Mouse (Mus musculus): ENCODE results near the gene Smim23.
A peak's percentile ranks its signal among the peaks of the same experiment; 100 is the strongest.

Smim23 gene

GRCm38 (mm10) chr11:32824505-32824904 is at the start of gene Smim23:
Smim23 (minus strand) TSS chr11:32824605.
- DNase-seq, result no peak

GRCm38 (mm10) chr11:32868619-32869383 is 44.4 kb upstream of the Smim23 start:
- no peak for DNase-seq

- peak; percentile 59 to 63 for DNase-seq
Observed at GRCm38 (mm10) chr11:32864615-32865014, 40.2 kb upstream of the Smim23 start.

DNA sequence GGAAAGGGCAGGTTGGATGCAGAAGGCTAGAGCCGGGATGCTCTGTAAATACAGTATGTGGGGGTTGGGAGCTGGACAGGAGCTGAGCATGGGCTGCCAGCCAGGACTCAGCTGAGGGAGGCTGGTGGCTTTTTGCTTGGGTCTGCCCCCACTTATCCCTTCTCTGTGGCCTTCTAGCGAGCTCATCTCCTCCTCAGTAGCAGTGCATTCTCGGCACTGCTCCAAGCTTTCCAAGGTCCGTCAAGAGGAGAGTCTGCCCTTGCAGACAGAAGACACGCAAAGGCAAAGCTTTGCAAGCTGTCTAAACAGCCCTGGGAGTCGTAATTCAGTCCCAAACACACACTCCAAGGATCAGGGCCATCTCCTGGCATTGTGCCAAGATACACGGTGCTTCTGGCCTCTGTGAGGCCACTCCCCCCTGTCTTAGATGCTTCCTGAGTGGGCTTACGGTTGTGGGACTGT is 33.0 kb upstream of the Smim23 start:
- DNase-seq, result peak; percentile 12 to 24

DNA sequence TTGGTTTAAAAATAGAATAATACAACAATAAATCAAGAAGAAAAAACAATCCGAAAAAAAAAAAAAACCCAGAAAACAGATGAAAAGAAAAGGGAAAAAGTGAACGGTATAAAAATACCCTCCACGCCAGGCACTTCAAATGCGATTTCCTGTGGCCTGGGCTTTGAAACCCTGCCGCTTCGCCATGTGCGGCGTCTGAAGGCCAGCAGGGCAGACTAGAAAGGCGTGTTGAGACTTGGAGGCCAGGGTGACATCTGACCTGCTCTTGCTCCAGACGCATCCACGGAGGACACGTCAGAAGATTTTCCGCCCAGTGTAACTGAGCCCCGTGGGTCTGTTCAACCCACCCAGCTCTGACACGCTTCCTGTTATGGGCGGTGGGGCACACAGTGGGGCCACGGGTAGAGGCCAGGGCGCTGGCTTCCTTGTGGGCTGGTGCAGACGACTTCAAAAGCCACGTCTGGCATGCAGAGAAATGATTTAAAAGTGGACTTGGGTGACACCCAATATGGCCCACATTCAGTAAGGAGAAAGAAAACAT is 22.3 kb upstream of the Smim23 start:
- DNase-seq, result no peak

DNA sequence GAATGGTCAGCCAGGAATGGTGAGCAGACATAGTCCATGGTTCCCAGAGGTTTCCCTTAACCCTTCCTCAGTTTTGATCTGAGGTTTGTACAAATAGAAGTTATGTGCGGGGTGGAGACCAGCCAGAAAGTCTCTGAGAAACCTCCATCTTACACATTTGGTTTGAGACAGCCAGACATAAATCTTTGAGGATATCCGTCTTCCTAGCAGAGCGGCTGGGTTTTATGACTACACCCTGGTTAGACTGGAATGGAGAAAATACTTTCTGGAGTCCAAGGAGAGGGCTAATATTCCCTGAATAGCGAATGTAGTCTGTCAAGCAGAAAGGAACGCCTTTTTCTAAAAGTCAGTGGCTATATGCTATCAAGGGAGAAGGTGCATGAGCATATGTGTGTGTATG is 16.8 kb upstream of the Smim23 start:
- no peak for DNase-seq

DNA sequence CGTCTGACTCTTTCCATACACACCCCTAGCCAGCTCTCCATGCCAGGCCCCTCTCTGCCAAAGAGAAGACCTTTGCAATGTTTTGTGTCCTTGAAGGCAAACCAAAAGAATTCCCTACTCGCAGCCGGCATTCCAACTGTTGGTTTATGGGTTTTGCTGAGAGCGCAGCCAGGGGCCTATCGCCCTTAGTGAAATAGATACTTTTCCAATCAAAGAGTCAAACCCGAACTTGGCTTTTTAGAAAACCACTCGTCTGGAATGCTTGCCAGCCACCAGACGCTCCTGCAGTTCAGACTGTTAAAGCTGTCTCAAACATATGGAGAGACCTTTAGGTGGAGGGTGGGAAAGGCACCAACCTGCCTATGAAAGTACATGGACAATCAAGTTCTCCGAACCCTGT is 15.9 kb upstream of the Smim23 start:
- no peak for DNase-seq

DNA sequence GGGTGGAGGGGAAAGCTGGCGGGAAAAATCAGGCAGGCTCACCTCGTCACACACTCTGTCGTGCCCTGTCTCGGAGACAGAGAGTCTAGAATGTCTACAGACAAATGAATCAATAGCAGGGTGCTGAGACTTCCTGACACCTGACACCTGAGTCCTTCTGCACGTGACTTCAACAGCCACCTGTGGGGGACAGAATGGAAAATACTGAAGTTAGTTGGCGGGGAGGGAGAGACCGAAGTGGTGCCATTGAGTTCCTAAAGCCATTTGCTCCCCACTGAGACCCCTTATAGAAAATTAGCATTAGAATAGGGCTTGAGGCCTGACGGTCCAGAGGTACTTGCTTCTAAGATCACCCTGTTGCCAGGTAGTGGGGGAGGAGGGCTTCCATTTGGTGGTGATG is 10.6 kb upstream of the Smim23 start:
- no peak for DNase-seq

GRCm38 (mm10) chr11:32834367-32834918 is 10.0 kb upstream of the Smim23 start:
- no peak for DNase-seq

DNA sequence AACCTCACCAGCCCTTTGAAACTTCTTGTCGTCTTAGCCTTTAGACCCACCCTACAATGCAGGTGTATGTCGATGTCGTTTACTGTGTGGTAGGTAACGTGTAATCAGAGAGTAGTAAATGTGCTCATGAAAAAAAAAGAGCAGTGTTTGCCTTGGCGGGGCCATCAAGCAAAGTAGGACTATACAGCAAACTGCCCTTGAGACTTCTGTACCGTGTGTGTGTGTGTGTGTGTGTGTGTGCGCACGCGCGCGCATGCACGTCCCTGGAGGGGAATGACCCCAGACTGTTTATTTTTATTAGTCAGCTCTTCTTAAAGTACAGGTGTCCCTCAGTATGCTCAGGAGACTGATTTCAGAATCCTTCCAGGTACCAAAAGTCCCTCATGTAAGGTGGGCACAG is 6.8 kb downstream of the Smim23 start:
- DNase-seq, result no peak

DNA sequence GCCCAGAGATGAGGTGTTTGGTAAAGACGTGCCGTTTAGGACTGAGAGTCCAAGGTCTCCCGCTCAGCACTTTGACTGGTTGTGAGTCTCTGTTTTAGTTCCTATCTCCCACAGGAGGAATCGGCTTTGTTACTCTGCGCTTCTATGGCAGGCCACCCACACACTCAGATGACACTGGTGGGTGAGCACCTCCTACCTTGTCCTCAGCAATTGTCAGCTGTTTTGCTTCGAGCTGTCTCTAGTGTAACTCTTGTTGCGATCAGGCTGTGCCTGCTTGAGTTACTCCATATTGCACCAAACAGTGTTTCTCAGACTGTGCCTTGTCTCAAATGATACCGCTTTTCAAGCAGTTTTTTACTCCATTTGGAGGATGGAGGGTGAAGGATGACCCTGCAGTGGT is 10.1 kb downstream of the Smim23 start:
- DNase-seq, result no peak

GRCm38 (mm10) chr11:32809091-32809490 is 15.3 kb downstream of the Smim23 start:
- DNase-seq, result no peak

DNA sequence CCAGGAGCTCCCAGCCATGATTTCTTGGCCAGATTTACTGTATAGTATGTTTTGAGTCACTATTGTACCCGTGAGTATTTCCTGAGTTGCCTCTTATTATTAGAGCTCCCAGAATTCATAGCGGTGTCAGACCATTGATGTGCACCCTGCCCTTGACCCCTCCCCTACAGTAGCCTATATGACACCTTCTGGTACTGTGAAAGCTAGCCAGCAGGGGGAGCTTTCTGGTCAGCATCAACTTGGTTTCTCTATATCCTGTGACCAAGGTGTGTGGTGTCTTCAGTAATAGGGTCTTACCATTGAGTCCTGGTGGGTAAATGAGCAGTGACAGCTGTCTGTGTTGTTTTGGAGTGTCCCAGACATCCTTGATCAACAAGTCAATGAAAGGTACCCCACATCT is 18.4 kb downstream of the Smim23 start:
- peak; percentile 55 to 57 for DNase-seq

GRCm38 (mm10) chr11:32803658-32804057 is 20.7 kb downstream of the Smim23 start:
- no peak for DNase-seq

GRCm38 (mm10) chr11:32801715-32802114 is 22.7 kb downstream of the Smim23 start:
- DNase-seq, result no peak

GRCm38 (mm10) chr11:32800929-32801375 is 23.5 kb downstream of the Smim23 start:
- DNase-seq, result no peak

- no peak for DNase-seq
Observed at GRCm38 (mm10) chr11:32798445-32798844, 26.0 kb downstream of the Smim23 start.

- DNase-seq, result no peak
Observed at GRCm38 (mm10) chr11:32794759-32795445, 29.5 kb downstream of the Smim23 start.

DNA sequence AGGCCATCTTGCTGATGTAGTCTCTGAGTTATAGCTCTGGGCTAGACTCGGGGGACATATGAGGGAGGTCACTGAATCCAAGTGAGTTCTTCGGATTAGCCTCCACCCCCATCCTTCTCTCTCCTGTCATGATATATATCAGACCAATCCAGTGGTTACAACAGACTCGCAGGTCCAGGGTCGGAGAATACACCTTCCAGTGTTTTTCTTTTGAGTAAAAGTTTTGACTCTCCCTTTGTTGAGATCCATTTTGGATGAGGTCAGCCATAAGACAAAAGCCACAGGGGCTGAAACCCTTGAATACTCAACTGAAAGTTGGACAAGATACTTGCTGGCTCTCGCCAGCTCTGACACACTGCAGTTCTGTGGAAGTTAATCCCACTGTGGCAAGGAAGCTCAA is 38.2 kb downstream of the Smim23 start:
- no peak for DNase-seq

- no peak for DNase-seq
Observed at GRCm38 (mm10) chr11:32785591-32786147, 38.7 kb downstream of the Smim23 start.

DNA sequence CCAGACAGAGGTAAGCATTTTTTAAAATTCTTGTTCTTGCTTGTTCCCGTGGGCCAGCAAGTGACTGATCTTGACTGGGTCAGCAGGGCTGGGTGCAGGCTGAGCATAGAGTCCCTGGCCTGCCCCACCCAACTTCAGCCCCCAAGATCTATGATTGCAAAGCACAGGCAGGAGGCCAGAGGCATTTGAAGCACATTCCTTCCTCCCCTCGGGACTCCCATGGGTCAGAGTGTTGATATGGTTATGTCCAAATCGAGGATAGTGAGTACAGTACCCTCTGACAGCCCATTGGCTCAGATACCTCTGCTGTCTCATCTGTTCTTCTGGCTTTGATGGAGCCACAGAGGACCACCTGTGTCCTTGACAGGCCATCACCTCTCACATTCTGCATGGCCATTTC is 41.7 kb downstream of the Smim23 start:
- no peak for DNase-seq

GRCm38 (mm10) chr11:32781633-32782404 is 42.6 kb downstream of the Smim23 start:
- DNase-seq, result peak in 1 of 2 experiments; percentile 13

Data from cerebellum, postnatal 36 days (tissue).